ENCODE assay signal across 15 mouse cellular contexts in the genomic region with DNA sequence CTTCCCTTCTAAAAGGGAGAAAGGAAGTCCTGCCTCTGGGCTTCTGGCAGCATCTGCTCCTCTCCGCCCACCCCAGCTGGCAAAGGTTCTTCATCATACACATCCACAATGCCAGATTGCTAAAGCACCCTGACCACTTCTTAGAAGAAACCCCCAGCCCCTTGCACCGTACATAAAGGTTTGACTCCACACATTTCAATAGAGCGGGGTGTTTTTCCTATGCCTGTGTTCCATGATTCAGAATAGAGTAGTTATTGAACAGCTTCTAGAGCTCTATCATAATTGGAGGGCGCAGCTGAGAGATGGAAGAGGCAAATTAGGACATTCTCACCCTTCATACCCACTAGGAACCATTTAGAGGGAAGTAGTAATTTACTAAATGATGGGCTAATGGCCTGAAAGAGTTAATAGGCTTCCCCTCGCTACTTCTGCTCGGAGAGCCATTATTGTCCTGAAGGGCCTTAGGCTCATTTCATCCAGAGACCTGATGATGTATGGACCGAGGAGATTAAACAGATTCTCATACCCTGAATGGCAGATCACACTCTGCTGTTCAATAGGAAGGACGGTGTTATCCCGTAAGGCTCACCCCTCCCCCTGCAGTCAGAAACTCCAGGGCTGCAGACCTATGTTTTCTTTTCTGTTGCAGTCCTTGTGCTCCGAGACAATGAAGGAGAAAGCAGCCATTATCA.
DNase-seq lines count a peak whose midpoint lies in the region; ATAC-seq and TF ChIP-seq lines count a peak whose summit lies in the region.
"Had no signal": no experiment of that assay in that cellular context is flagged by ENCODE, and none has a peak within 500 bp of the region (broad histone marks: within the 10 kb centered on the region; RNA-seq: fewer than 3 reads in every experiment).

No protein-coding gene starts in this region.

- no peak overlapping the region for H3K9ac ChIP-seq in midbrain, embryonic 13.5 days (replicated peaks)
- H3K9ac ChIP-seq in forebrain, postnatal 0 days, result no peak overlapping the region
- no peak overlapping the region for H3K9ac ChIP-seq in midbrain, embryonic 16.5 days (ENCODE audit: low read depth, low read length)
- H3K9ac ChIP-seq in lung, postnatal 0 days (replicated peaks; ENCODE audit: low read depth), result no peak overlapping the region
- H3K9ac ChIP-seq: embryonic facial prominence, embryonic 12.5 days; limb, embryonic 13.5 days had no signal

- H3K36me3 ChIP-seq in midbrain, embryonic 13.5 days, result no peaks in the 10 kb centered on the region
- no peaks in the 10 kb centered on the region for H3K36me3 ChIP-seq in midbrain, embryonic 10.5 days
- no peaks in the 10 kb centered on the region for H3K36me3 ChIP-seq in forebrain, postnatal 0 days (ENCODE audit: insufficient read depth)
- no peaks in the 10 kb centered on the region for H3K36me3 ChIP-seq in midbrain, embryonic 16.5 days (ENCODE audit: control insufficient read depth, insufficient read depth, low read length)
- no peaks in the 10 kb centered on the region for H3K36me3 ChIP-seq in lung, postnatal 0 days (ENCODE audit: insufficient read depth, low read length)
- H3K36me3 ChIP-seq: embryonic facial prominence, embryonic 12.5 days; limb, embryonic 13.5 days had no signal

- 34% methylated on average over 10 of the region's 10 CpGs for WGBS in midbrain, embryonic 13.5 days
- 44% methylated on average over 10 of the region's 10 CpGs for WGBS in midbrain, embryonic 10.5 days
- WGBS in forebrain, postnatal 0 days, result 25% methylated on average over 10 of the region's 10 CpGs
- 29% methylated on average over 10 of the region's 10 CpGs for WGBS in midbrain, embryonic 16.5 days
- 48% methylated on average over 10 of the region's 10 CpGs for WGBS in lung, postnatal 0 days
- WGBS in lung, adult 2 months, result 47% methylated on average over 10 of the region's 10 CpGs

- H3K4me3 ChIP-seq in midbrain, embryonic 13.5 days (replicated peaks), result no peak overlapping the region
- H3K4me3 ChIP-seq in midbrain, embryonic 10.5 days, result no peak overlapping the region
- no peak overlapping the region for H3K4me3 ChIP-seq in forebrain, postnatal 0 days (ENCODE audit: low read depth, low read length)
- no peak overlapping the region for H3K4me3 ChIP-seq in midbrain, embryonic 16.5 days (ENCODE audit: low read depth, low read length)
- H3K4me3 ChIP-seq in lung, postnatal 0 days (ENCODE audit: low read depth, low read length), result no peak overlapping the region
- no peak overlapping the region for H3K4me3 ChIP-seq in lung, adult 2 months (replicated peaks; ENCODE audit: extremely low read depth, low read depth, low read length)
- H3K4me3 ChIP-seq: embryonic facial prominence, embryonic 12.5 days; limb, embryonic 13.5 days had no signal

- no peak for TF ChIP-seq POLR2A in lung, adult 2 months (IDR thresholded peaks at IDR 0.05; ENCODE audit: borderline replicate concordance, extremely low read depth, low read depth, low read length)

- H3K9me3 ChIP-seq in midbrain, embryonic 13.5 days, result no peaks in the 10 kb centered on the region
- no peaks in the 10 kb centered on the region for H3K9me3 ChIP-seq in midbrain, embryonic 10.5 days (replicated peaks)
- no peaks in the 10 kb centered on the region for H3K9me3 ChIP-seq in forebrain, postnatal 0 days (ENCODE audit: low read length)
- H3K9me3 ChIP-seq in midbrain, embryonic 16.5 days (replicated peaks; ENCODE audit: control insufficient read depth, low read length, poor library complexity, severe bottlenecking), result no peaks in the 10 kb centered on the region
- no peaks in the 10 kb centered on the region for H3K9me3 ChIP-seq in lung, postnatal 0 days (ENCODE audit: low read length)
- H3K9me3 ChIP-seq: embryonic facial prominence, embryonic 12.5 days; limb, embryonic 13.5 days had no signal

- TF ChIP-seq CTCF in forebrain, postnatal 0 days (IDR thresholded peaks at IDR 0.05; ENCODE audit: low read depth), result no peak
- TF ChIP-seq CTCF in lung, postnatal 0 days (IDR thresholded peaks at IDR 0.05), result no peak
- TF ChIP-seq CTCF in lung, adult 2 months (IDR thresholded peaks at IDR 0.05; ENCODE audit: insufficient read depth, low read length), result no peak

- ATAC-seq in midbrain, embryonic 13.5 days, result peak; percentile 74
- ATAC-seq in forebrain, postnatal 0 days, result peak; percentile 18; the same call in 1 of the 2 replicates
- no peak for ATAC-seq in midbrain, embryonic 16.5 days
- ATAC-seq in lung, postnatal 0 days, result no peak
- ATAC-seq: intestine, postnatal 0 days had no signal

- H3K27ac ChIP-seq in midbrain, embryonic 13.5 days, result peak overlapping the region; percentile 48
- H3K27ac ChIP-seq in midbrain, embryonic 10.5 days (replicated peaks), result no peak overlapping the region
- H3K27ac ChIP-seq in forebrain, postnatal 0 days (ENCODE audit: low read depth, low read length), result no peak overlapping the region; the same call in 1 of the 2 replicates
- peak overlapping the region; percentile 17; the same call in 1 of the 2 replicates for H3K27ac ChIP-seq in midbrain, embryonic 16.5 days (ENCODE audit: low read length)
- no peak overlapping the region for H3K27ac ChIP-seq in lung, postnatal 0 days (ENCODE audit: low read length)
- H3K27ac ChIP-seq: embryonic facial prominence, embryonic 12.5 days; limb, embryonic 13.5 days had no signal

- H3K27me3 ChIP-seq in midbrain, embryonic 13.5 days, result no peaks in the 10 kb centered on the region; the same call in 1 of the 2 replicates
- no peaks in the 10 kb centered on the region for H3K27me3 ChIP-seq in midbrain, embryonic 10.5 days (ENCODE audit: low read depth, poor library complexity, severe bottlenecking)
- no peaks in the 10 kb centered on the region for H3K27me3 ChIP-seq in forebrain, postnatal 0 days (ENCODE audit: insufficient read depth, low read length)
- H3K27me3 ChIP-seq in midbrain, embryonic 16.5 days (ENCODE audit: control insufficient read depth, insufficient read depth, low read depth, low read length), result no peaks in the 10 kb centered on the region
- H3K27me3 ChIP-seq in lung, postnatal 0 days (replicated peaks; ENCODE audit: insufficient read depth, low read length), result no peaks in the 10 kb centered on the region
- H3K27me3 ChIP-seq: embryonic facial prominence, embryonic 12.5 days had no signal

- H3K4me1 ChIP-seq in midbrain, embryonic 13.5 days (replicated peaks), result peaks cover 20% of the 10 kb centered on the region
- H3K4me1 ChIP-seq in midbrain, embryonic 10.5 days, result peaks cover 14% of the 10 kb centered on the region
- H3K4me1 ChIP-seq in forebrain, postnatal 0 days (ENCODE audit: insufficient read depth), result no peaks in the 10 kb centered on the region
- H3K4me1 ChIP-seq in midbrain, embryonic 16.5 days (ENCODE audit: control insufficient read depth, insufficient read depth, low read length), result peaks cover 17% of the 10 kb centered on the region
- no peaks in the 10 kb centered on the region for H3K4me1 ChIP-seq in lung, postnatal 0 days (ENCODE audit: insufficient read depth, low read depth, low read length)
- H3K4me1 ChIP-seq in lung, adult 2 months (ENCODE audit: control insufficient read depth, insufficient read depth, low read length), result no peaks in the 10 kb centered on the region
- H3K4me1 ChIP-seq: embryonic facial prominence, embryonic 12.5 days; limb, embryonic 13.5 days had no signal

- no peak overlapping the region for H3K4me2 ChIP-seq in midbrain, embryonic 13.5 days (replicated peaks)
- no peak overlapping the region for H3K4me2 ChIP-seq in forebrain, postnatal 0 days (ENCODE audit: low read depth)
- 0 out of 2 replicates have a peak overlapping the region, but pooled peaks have one; percentile 11 for H3K4me2 ChIP-seq in midbrain, embryonic 16.5 days (ENCODE audit: low read length)
- no peak overlapping the region for H3K4me2 ChIP-seq in lung, postnatal 0 days (replicated peaks; ENCODE audit: low read depth, low read length)
- H3K4me2 ChIP-seq: embryonic facial prominence, embryonic 12.5 days; heart, embryonic 11.5 days; limb, embryonic 13.5 days had no signal

- no peak for DNase-seq in midbrain, embryonic 10.5 days (ENCODE audit: low spot score)
- DNase-seq in forebrain, postnatal 0 days, result no peak
- DNase-seq in lung, postnatal 0 days (ENCODE audit: low spot score), result no peak
- DNase-seq in lung, adult 2 months, result no peak
- DNase-seq in kidney, postnatal 36 days, result no peak
- DNase-seq: cerebellum, adult 11-12 months; kidney, postnatal 10 days; lung, postnatal 36 days; right cerebral cortex, postnatal 25 days had no signal

- no peak for TF ChIP-seq EP300 in lung, postnatal 0 days (IDR thresholded peaks at IDR 0.05)

Comparison
In these comparisons a context has a peak if more than half of its experiments do, and no peak if none do; other contexts are left out.
1. ATAC-seq: peak in midbrain, embryonic 13.5 days (single experiment) and forebrain, postnatal 0 days (single experiment); none in midbrain, embryonic 16.5 days (single experiment) and lung, postnatal 0 days (single experiment).
2. H3K27ac ChIP-seq: peak in midbrain, embryonic 13.5 days (single experiment) and midbrain, embryonic 16.5 days (single experiment); none in midbrain, embryonic 10.5 days (single experiment), forebrain, postnatal 0 days (single experiment) and lung, postnatal 0 days (single experiment).